Mouse (Mus musculus): ENCODE results near the gene Vdr.

DNA sequence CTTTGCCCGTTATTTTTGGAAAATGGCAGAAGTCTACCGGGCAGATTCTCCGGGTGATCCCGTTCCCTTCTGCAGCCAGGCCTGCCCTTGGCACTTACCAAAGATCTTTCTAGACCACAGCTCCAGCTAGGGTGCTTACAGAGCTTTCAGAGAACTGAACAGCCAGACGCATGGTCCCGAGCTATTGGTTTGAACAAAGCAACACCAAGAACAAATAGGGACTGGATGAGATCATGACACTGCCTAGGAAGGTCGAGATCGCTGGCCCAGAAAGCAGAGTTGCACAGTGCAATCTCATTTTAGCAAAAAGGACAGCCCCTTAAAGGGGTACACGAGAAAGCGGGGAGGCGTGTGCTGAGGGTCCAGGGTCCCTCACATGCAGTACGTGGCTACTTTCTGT is 87.0 kb downstream of the Vdr start:
- TF ChIP-seq CTCF (IDR thresholded peaks at IDR 0.05): no peak
- no peak for TF ChIP-seq POLR2A (IDR thresholded peaks at IDR 0.05; ENCODE audit: insufficient read depth, low read depth, low read length)

All from heart, adult 2 months (tissue).